Mouse (Mus musculus) hindbrain, embryonic 11.5 days (tissue): ENCODE data around the gene Lrrc49. TPM values are rescaled to one million over a fixed set of nuclear protein-coding genes. Genes with fewer than 3 reads are reported as not detected.

Experiments used
- polyA plus RNA-seq: library from polyadenylated mRNA; unstranded; fragments of >200 nt; fragmentation: Nextera tagmentation; extraction: Ambion mirVana; gene quantifications from 2 replicates; pipeline ENCODE4 v1.2.1, GENCODE M21; 2014

The Lrrc49 gene
- polyA plus RNA-seq, 1 experiment from 2014 or later = 60.5 TPM

Other genes starting within 250 kb of the Lrrc49 start
- gene Thsd4, start 166.1 kb downstream of the Lrrc49 start, polyA plus RNA-seq = 3.0 and 5.1 TPM in 2 replicates
- gene Larp6, start 24.8 kb upstream of the Lrrc49 start, polyA plus RNA-seq = 1.9 and 2.1 TPM in 2 replicates
- gene Uaca, start 106.4 kb upstream of the Lrrc49 start, polyA plus RNA-seq = 22.3 and 22.5 TPM in 2 replicates